Mouse (Mus musculus) hindbrain, embryonic 13.5 days (tissue): ENCODE results near the gene Mtap. TPM values are rescaled to one million over a fixed set of nuclear protein-coding genes. Genes with fewer than 3 reads are reported as not detected.

Experiments
- ATAC-seq: fragments of 200-750 bp; cut with Nextera tagmentation; 2 replicates; pipeline ENCODE4 v1.8.0; 2017; ENCODE audit warnings: moderate TSS enrichment; ENCODE audit not compliant: low FRiP score
- H3K27ac ChIP-seq: fragments of 300-500 bp; sonication (generic); 2 replicates; pipeline ENCODE4 v1.5.1; 2015; ENCODE audit warnings: inconsistent platforms, mild to moderate bottlenecking, moderate library complexity
- H3K27me3 ChIP-seq: fragments of 300-500 bp; sonication (generic); 2 replicates; pipeline ENCODE4 v1.6.1; 2015; ENCODE audit warnings: mild to moderate bottlenecking, inconsistent platforms
- H3K36me3 ChIP-seq: fragments of 300-500 bp; sonication (generic); 2 replicates; pipeline ENCODE4 v1.6.1; 2015; ENCODE audit warnings: mild to moderate bottlenecking, inconsistent platforms
- H3K4me1 ChIP-seq: fragments of 300-500 bp; sonication (generic); replicated peaks from 2 replicates; pipeline ENCODE4 v1.6.1; 2015; ENCODE audit warnings: inconsistent platforms
- H3K4me2 ChIP-seq: fragments of 300-500 bp; sonication (generic); 2 replicates; pipeline ENCODE4 v1.6.1; 2015; ENCODE audit warnings: inconsistent platforms, mild to moderate bottlenecking, moderate library complexity
- H3K4me3 ChIP-seq: fragments of 300-500 bp; sonication (generic); 2 replicates; pipeline ENCODE4 v1.5.1; 2015; ENCODE audit warnings: mild to moderate bottlenecking, inconsistent platforms
- H3K9ac ChIP-seq: fragments of 300-500 bp; sonication (generic); 2 replicates; pipeline ENCODE4 v1.6.1; 2015; ENCODE audit warnings: mild to moderate bottlenecking, inconsistent platforms
- H3K9me3 ChIP-seq: fragments of 300-500 bp; sonication (generic); 2 replicates; pipeline ENCODE4 v1.6.1; 2016; ENCODE audit warnings: inconsistent platforms
- WGBS: fragments of 180-500 bp; shearing (Covaris S2); methylation state at CpG from one replicate; pipeline ENCODE4 v1.1.7; 2015; 5-methylcytosine and 5-hydroxymethylcytosine counted together
- polyA plus RNA-seq: library from polyadenylated mRNA; unstranded; fragments of >200 nt; fragmentation: Nextera tagmentation; extraction: Ambion mirVana; gene quantifications from 2 replicates; pipeline ENCODE4 v1.2.1, GENCODE M21; 2015

The Mtap gene
- polyA plus RNA-seq, 1 experiment from 2014 or later, result 27.1 TPM

DNA sequence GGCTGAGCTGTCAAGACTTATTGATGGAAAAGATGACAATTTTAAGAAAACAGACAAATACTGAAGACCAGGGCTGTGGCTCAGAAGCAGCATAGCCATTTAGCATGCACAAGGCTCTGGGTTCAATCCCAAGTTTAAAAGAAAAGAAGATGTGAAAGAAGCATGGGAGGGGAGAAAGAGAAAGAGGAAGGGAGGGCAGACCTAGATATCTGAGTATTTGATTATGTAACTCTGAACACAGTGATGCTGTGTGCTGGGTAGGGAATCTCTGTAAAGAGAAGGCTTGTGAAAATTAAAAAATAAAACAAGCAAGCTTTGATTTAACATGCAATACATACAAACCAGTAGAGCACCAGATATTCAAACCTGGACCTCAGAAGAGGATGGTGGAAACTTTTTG is 17.0 kb upstream of the Mtap start:
- Histone ChIP-seq H3K4me2 (no peak overlapping the region), H3K27ac (no peak overlapping the region), H3K9ac (no peak overlapping the region), H3K27me3 (no peaks in the 10 kb centered on the region), H3K4me3 (no peak overlapping the region), H3K9me3 (no peaks in the 10 kb centered on the region), H3K4me1 (no peaks in the 10 kb centered on the region), H3K36me3 (no peaks in the 10 kb centered on the region)
- no peak for ATAC-seq

DNA sequence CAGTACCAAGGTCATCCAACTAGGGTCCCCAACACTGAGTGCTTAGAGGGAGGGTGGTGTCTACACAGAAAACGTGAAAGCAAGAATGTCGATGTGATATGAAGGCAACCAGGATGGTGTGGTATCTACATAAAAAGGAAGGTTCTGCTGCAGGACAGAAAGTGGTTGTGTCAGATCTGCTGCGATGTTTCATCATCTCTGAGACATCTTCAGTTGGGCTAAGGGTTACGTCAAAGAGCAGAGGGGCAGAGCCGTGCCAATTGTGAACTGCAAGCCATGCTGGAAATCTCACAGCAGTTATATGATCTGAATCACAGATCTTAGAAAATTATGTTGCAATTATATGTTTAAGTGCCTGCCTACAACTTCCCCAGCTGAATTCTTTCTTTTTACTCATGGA is 16.6 kb upstream of the Mtap start:
- ATAC-seq, result no peak
- H3K4me2 ChIP-seq, result no peak overlapping the region
- H3K36me3 ChIP-seq, result no peaks in the 10 kb centered on the region
- no peaks in the 10 kb centered on the region for H3K9me3 ChIP-seq
- WGBS, result 91% methylated on average over 5 of the region's 5 CpGs
- H3K27me3 ChIP-seq, result no peaks in the 10 kb centered on the region
- no peak overlapping the region for H3K9ac ChIP-seq
- H3K27ac ChIP-seq, result no peak overlapping the region
- H3K4me1 ChIP-seq, result no peaks in the 10 kb centered on the region
- H3K4me3 ChIP-seq, result no peak overlapping the region

DNA sequence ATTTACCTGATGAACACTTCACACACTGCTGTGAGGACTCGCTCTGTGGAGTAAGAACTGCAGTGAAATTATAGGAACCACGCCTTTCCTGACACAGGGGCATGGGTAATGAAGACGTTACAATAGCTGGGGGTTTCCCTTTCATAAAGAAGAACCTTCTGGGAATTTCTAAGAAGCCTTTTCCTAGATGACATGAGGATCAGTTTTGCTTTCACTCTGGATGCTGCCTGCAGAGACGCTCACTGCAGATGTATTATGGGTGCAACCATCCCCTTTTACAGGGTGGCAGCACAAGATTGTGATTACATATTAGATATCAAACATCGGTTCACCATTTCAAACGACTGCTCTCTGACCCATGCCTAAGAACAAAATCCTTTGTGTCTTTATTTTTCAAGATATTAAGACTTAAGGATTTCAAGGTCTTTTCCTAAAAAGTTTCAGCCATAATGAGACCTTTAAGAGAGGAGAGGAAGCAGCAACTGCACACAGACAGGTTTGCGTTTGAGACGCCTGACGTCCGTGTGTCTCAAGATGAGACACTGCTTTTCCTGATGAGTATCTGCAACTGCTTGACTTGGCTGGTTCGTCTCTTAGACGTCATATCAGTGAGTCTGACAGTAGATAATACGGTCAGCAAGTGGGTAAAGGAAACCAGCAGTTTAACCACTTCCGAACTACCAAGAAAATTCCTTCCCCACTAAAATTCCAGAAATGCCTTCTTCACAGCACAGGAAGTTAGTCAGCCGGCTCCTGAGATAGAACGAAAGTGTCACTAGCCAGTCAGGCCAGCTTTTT is 13.3 kb upstream of the Mtap start:
- H3K9me3 ChIP-seq, result no peaks in the 10 kb centered on the region
- no peak for ATAC-seq
- no peak overlapping the region for H3K4me2 ChIP-seq
- H3K4me1 ChIP-seq, result no peaks in the 10 kb centered on the region
- no peaks in the 10 kb centered on the region for H3K27me3 ChIP-seq
- no peak overlapping the region for H3K4me3 ChIP-seq
- H3K9ac ChIP-seq, result no peak overlapping the region
- WGBS, result 80% methylated on average over 16 of the region's 16 CpGs
- no peak overlapping the region for H3K27ac ChIP-seq
- no peaks in the 10 kb centered on the region for H3K36me3 ChIP-seq

DNA sequence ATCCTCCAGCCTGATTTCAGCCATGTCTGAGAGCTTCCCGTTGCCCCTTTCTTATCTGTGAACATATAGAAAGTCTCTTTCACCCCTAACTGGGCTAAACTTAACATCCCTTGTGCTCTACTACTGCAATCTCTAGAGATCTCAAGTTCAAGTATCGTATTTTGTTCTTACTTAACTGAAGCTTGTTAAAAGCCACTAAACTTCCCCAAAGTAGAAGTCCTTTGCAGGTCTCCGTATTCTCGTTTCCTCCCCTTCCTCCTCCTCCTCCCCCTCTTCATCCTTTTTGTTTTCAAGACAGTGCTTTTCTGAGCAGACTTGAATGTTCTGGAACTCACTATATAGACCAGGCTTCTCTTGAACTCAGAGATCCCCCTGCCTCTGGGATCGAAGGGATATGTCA is 9.2 kb upstream of the Mtap start:
- no peaks in the 10 kb centered on the region for H3K4me1 ChIP-seq
- no peaks in the 10 kb centered on the region for H3K27me3 ChIP-seq
- H3K27ac ChIP-seq, result no peak overlapping the region
- no peak overlapping the region for H3K4me3 ChIP-seq
- ATAC-seq, result no peak
- no peaks in the 10 kb centered on the region for H3K36me3 ChIP-seq
- H3K4me2 ChIP-seq, result no peak overlapping the region
- H3K9ac ChIP-seq, result no peak overlapping the region
- WGBS, result 62% methylated on average over 5 of the region's 5 CpGs
- H3K9me3 ChIP-seq, result no peaks in the 10 kb centered on the region

DNA sequence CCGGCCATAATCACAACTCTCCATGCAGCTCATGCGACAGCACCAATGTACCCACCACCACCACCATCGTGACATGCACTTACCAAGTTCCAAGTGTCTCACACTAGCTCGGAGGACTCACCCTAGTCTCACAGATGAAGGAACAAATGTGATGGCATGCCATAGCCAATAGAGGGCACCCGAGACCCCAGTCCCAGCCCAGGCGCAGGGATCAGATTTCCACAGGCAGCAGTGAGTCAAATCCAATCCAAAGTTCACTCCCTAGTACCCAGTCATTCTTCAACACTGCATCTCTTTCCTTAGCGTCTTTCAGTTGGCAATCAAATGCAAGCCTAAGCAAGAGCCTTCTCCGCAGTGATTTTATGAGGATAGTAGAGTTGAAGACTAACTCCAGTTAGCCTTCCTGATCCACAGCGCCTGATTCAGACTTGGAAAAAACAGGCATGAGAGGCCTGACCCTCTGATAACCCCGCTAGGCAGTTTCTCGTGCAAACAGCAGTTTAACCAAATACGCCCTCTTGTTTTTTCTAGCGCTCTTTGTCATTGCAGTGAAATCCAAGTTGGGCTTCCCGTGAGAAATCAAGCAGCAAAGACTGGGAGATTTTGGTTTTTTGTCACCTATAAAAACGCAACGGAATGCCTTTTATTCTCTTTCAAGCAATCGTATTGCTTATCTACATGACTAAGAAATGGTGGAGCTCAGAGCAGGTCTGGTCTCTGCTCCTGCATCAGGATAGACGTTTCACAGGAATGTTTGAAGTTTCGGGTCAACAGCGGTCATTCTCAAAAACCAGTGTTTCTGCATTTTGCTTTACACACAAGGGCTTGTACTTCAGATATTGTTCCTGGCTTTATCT is 8.6 kb upstream of the Mtap start:
- H3K9me3 ChIP-seq, result no peaks in the 10 kb centered on the region
- H3K4me2 ChIP-seq, result no peak overlapping the region
- no peaks in the 10 kb centered on the region for H3K27me3 ChIP-seq
- H3K36me3 ChIP-seq, result no peaks in the 10 kb centered on the region
- ATAC-seq, result peak; percentile 39; the same call in 1 of the 2 replicates
- H3K4me3 ChIP-seq, result no peak overlapping the region
- H3K27ac ChIP-seq, result no peak overlapping the region
- no peaks in the 10 kb centered on the region for H3K4me1 ChIP-seq
- 30% methylated on average over 20 of the region's 20 CpGs for WGBS
- H3K9ac ChIP-seq, result no peak overlapping the region

DNA sequence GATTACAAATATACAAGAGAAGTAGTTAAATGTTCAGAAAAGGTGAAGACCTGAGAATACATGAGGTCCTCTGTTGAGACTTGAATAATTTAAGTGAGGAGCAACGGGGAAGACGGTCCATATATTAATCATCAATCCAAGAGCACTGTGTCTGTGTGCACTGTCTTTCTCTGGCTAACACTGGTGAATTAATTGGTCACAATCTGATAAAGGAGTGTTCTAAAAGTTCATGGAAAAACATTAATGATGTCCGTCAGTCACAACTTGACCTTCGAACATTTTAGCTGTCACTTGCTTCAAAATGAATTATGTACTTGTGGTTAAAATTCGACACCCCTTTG is 8.0 kb upstream of the Mtap start:
- Histone ChIP-seq H3K27ac (no peak overlapping the region), H3K9me3 (no peaks in the 10 kb centered on the region), H3K4me3 (no peak overlapping the region), H3K9ac (no peak overlapping the region), H3K27me3 (no peaks in the 10 kb centered on the region), H3K4me1 (no peaks in the 10 kb centered on the region), H3K36me3 (no peaks in the 10 kb centered on the region), H3K4me2 (no peak overlapping the region)
- 76% methylated on average over 5 of the region's 5 CpGs for WGBS
- no peak for ATAC-seq

DNA sequence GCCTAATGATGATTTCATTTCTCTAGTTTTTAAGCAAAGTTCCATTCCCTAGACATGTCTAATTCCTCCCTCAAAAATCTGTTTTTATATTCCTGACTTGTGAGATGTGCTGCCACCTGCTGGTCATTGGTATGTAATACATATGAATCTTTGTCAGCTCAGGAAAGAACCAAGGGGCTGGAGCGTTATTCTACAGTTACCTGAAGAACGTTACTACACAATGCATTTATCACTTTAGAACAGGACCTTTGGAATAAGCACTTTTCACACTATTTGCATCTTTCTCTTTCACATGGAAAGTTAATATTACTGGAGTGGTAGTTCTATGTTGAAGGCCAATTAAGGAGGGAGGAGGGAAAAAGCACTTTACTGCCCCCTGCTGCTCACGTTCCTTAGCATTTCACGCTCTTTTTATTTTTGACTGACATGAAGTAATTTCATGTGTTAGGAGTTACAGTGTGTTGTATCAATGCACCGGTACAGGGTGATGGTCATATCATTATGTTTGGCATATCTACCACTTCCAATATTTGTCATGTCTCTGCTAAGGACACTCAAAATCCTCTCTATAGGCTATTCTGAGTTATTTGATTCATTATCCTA is 7.5 kb upstream of the Mtap start:
- Histone ChIP-seq H3K9ac (no peak overlapping the region), H3K27me3 (0 out of 2 replicates have a peak, but pooled peaks cover 3% of the 10 kb centered on the region), H3K9me3 (no peaks in the 10 kb centered on the region), H3K4me3 (no peak overlapping the region), H3K27ac (no peak overlapping the region), H3K4me2 (peak overlapping the region; percentile 23; the same call in 1 of the 2 replicates), H3K4me1 (no peaks in the 10 kb centered on the region), H3K36me3 (no peaks in the 10 kb centered on the region)
- 9% methylated on average over 5 of the region's 5 CpGs for WGBS
- peak; percentile 80 for ATAC-seq

DNA sequence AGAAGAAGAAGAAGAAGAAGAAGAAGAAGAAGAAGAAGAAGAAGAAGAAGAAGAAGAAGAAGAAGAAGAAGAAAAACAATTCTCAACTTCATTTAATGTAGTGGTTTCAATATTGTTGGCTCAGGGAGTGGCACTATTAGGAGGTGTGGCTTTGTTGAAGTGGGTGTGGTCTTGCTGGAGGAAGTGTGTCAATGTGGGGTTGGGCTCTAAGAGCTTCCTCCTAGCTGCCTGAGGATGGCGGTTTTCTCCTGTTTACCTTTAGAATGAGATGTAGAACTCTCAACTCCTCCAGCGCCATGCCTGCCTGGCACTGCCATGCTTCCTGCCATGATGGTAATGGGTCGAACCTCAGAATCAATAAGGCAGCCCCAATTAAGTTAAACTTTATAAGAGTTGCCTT is 5.1 kb upstream of the Mtap start:
- no peaks in the 10 kb centered on the region for H3K9me3 ChIP-seq
- no peak overlapping the region for H3K4me2 ChIP-seq
- 0 out of 2 replicates have a peak, but pooled peaks cover 3% of the 10 kb centered on the region for H3K27me3 ChIP-seq
- ATAC-seq, result no peak
- H3K36me3 ChIP-seq, result no peaks in the 10 kb centered on the region
- WGBS, result 84% methylated on average over 3 of the region's 3 CpGs
- H3K4me3 ChIP-seq, result no peak overlapping the region
- H3K27ac ChIP-seq, result no peak overlapping the region
- H3K4me1 ChIP-seq, result peaks cover 6% of the 10 kb centered on the region
- H3K9ac ChIP-seq, result no peak overlapping the region

DNA sequence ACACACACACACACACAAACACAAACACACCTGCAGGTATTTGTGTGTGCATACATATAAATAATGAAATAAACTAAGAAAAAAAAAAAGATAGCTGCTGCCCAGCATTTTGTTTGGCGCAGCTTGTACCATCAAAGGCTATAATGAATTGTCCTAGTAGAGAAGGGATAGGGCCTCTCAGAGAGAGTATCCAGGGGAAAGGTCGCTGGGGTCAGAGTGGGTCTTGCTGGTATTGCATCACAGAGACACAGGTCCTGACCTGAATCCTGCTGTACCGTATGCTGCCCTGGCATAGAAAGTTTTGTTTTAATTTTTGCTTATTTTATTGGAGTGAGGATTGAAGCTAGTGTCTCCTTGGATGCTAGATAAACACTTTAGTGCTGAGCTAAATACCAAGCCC is 566 bp upstream of the Mtap start:
- 28% methylated on average over 3 of the region's 3 CpGs for WGBS
- Histone ChIP-seq H3K9me3 (no peaks in the 10 kb centered on the region), H3K4me1 (peaks cover 26% of the 10 kb centered on the region), H3K27ac (no peak overlapping the region), H3K36me3 (no peaks in the 10 kb centered on the region), H3K4me2 (peak overlapping the region; percentile 88), H3K9ac (peak overlapping the region; percentile 89; the same call in 1 of the 2 replicates), H3K27me3 (0 out of 2 replicates have a peak, but pooled peaks cover 3% of the 10 kb centered on the region), H3K4me3 (peak overlapping the region; percentile 90)
- ATAC-seq, result no peak

DNA sequence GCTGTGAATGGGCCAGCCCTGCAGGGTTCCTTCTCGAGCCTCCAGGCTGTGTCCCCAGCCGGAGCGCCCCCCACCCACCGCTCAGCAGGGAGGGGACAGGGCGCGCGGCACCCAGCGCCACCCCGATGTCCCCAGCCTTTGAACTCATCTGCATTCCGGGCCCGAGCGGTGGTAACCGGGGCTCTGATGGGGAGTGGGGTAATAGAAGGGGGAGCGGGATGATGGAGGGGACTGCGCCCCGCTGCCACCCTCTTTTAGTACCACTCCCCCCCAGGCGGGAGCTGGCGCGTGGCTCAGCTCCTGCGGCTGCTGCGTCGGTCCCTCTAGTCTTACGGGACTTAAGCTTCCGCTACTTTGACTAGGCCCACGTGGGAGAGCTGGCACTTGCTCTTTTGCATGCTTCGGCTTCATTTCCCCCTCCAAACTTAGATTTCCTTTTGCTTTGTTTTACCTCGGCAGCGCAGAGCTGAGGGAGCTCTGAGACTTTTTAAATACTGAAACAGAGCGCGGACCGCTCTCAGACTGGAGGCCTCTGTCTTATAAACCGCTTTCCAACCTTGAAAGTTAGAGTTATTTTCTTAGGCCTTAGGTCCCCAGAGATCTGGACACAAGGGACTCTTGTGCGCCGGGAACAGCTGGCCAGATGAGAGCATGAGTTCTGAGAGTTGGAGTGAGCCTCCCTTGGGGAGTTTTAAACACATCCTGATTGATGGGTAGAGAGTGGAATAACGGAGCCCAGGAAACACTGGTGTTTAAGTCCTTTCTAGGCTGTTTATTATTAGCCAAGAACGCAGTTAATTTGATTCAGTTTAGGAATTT is 829 bp downstream of the Mtap start:
- under 1% methylated on average over 36 of the region's 36 CpGs for WGBS
- no peaks in the 10 kb centered on the region for H3K9me3 ChIP-seq
- H3K9ac ChIP-seq, result peak overlapping the region; percentile 89
- peak overlapping the region; percentile 90 for H3K4me3 ChIP-seq
- H3K4me2 ChIP-seq, result peak overlapping the region; percentile 88
- H3K36me3 ChIP-seq, result no peaks in the 10 kb centered on the region
- peaks cover 26% of the 10 kb centered on the region for H3K4me1 ChIP-seq
- H3K27ac ChIP-seq, result peak overlapping the region; percentile 74
- peak; percentile 86 for ATAC-seq
- 0 out of 2 replicates have a peak, but pooled peaks cover 3% of the 10 kb centered on the region for H3K27me3 ChIP-seq

DNA sequence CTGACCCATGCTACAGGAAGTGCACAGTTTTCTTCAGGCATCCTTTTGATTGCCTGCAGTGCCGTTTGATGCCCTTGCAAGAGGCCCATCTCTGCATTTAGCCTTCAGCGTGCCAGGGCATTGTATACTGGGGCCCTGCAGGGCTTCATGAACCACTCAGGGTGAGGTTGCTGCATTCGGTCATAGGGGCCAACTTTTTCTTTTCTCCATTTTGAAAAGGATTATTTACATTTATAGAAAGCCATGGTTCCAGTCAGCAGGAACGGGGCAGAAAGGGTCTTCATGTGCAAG is 1.4 kb downstream of the Mtap start:
- no peak for ATAC-seq
- H3K9ac ChIP-seq, result peak overlapping the region; percentile 89
- no peak overlapping the region; the same call in 1 of the 2 replicates for H3K27ac ChIP-seq
- H3K36me3 ChIP-seq, result no peaks in the 10 kb centered on the region
- peaks cover 26% of the 10 kb centered on the region for H3K4me1 ChIP-seq
- 0 out of 2 replicates have a peak, but pooled peaks cover 3% of the 10 kb centered on the region for H3K27me3 ChIP-seq
- H3K4me3 ChIP-seq, result peak overlapping the region; percentile 90
- 12% methylated on average over 4 of the region's 4 CpGs for WGBS
- no peaks in the 10 kb centered on the region for H3K9me3 ChIP-seq
- H3K4me2 ChIP-seq, result peak overlapping the region; percentile 88

DNA sequence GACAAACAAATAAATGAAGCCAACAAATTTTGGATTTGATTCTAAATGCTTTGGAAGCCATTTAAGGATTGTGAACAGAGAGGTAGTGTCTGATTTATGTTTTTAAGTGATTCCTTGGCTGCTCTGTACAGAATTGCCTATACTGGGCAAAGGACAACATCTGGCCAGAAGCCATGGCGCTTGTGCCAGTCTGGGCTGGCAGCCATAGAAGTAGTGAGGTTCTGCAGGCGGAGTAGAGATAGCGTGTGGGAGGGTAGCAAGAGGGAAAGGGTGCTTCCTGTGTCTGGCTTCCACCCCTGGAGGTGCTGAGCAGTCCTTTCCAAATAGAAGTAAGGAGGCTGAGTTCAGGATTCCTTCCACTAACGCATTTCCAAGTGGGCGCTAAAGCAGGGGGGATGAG is 3.9 kb downstream of the Mtap start:
- Histone ChIP-seq H3K27me3 (no peaks in the 10 kb centered on the region), H3K27ac (no peak overlapping the region), H3K4me2 (no peak overlapping the region), H3K9ac (no peak overlapping the region), H3K4me1 (peaks cover 26% of the 10 kb centered on the region), H3K4me3 (no peak overlapping the region), H3K9me3 (no peaks in the 10 kb centered on the region), H3K36me3 (no peaks in the 10 kb centered on the region)
- no peak for ATAC-seq
- WGBS, result 84% methylated on average over 5 of the region's 5 CpGs
